16 mouse cellular contexts compared by ENCODE assay signal in the genomic region with DNA sequence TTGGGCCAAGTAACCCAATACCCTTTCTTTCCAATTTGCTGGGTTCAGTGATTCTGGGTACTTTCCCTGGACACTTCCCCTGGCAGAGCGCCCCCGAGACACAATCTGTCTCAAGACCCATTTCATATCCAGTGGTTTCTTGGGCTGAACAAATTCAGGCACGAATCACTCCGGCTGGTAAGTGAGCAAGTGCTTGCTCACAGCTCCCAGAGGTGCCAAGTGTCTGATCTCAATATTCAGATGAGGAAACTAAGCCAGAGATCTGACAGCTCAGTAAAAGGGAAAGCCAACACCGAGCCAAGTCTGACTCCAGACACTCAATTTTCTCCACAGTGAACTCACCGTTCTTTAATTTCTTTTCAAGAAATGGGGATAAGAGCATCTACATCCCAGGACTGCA. TPM values are rescaled to one million over a fixed set of nuclear protein-coding genes. Genes with fewer than 3 reads are reported as not detected.
DNase-seq lines count a peak whose midpoint lies in the region; ATAC-seq lines count a peak whose summit lies in the region.
"Had no signal": no experiment of that assay in that cellular context is flagged by ENCODE, and none has a peak within 500 bp of the region (broad histone marks: within the 10 kb centered on the region; RNA-seq: fewer than 3 reads in every experiment).

No protein-coding gene starts in this region.

- peak; percentile 15 to 45 for DNase-seq in frontal cortex, adult 2 months (ENCODE audit: extremely low spot score in 1 of 2, low spot score in 1 of 2)
- DNase-seq in frontal cortex, postnatal 10 days (ENCODE audit: low spot score in 2 of 2), result no peak
- peak; percentile 32 for DNase-seq in right cerebral cortex, adult 18-20 months
- no peak for DNase-seq in right cerebral cortex, postnatal 4 days
- peak; percentile 54 for DNase-seq in adipocyte (ENCODE audit: low spot score)
- peak; percentile 17 for DNase-seq in right cerebral cortex, postnatal 14 days
- DNase-seq in embryo, embryonic 10.5 days (ENCODE audit: low spot score), result no peak
- DNase-seq: cerebellum, adult 8-10 months; cerebellum, postnatal 36 days; heart, postnatal 14 days; layer of hippocampus, adult 9-11 months; spleen, adult 18-20 months; thymus, postnatal 14 days had no signal

- no peak for ATAC-seq in megakaryocyte, adult 5-6 weeks (ENCODE audit: poor library complexity, severe bottlenecking)
- ATAC-seq: hindbrain, postnatal 0 days; intestine, embryonic 16.5 days had no signal

RNA-seq across cellular contexts. Expression of a gene that starts 21.6 kb away (rescaled TPM):
- 2.2 and 2.8 TPM in 2 replicates for polyA plus RNA-seq in frontal cortex, adult 2 months (2012; rRNA removed)
- 0.11 TPM in 1 of 2 replicates, not detected in the other for total RNA-seq in megakaryocyte, adult 5-6 weeks (2015)
- 0.12 and 0.26 TPM in 2 replicates for total RNA-seq in megakaryocyte, adult 5-6 weeks (2017)

Comparison
In these comparisons a context has a peak if more than half of its experiments do, and no peak if none do; other contexts are left out.
1. DNase-seq: peak in frontal cortex, adult 2 months (2 of 2), right cerebral cortex, adult 18-20 months (single experiment), adipocyte (single experiment) and right cerebral cortex, postnatal 14 days (single experiment); none in frontal cortex, postnatal 10 days (0 of 2), right cerebral cortex, postnatal 4 days (single experiment) and embryo, embryonic 10.5 days (single experiment).